Mouse (Mus musculus) cerebellum, adult 2 months (tissue): ENCODE data around the gene Chad. TPM values are rescaled to one million over a fixed set of nuclear protein-coding genes. Genes with fewer than 3 reads are reported as not detected.

Experiments
- DNase-seq, 2 experiments: peaks; one replicate each; pipeline ENCODE4 v3.0.0; 2021
- H3K27ac ChIP-seq: fragments of 200-500 bp; 2 replicates; pipeline ENCODE4 v1.5.1; 2012; ENCODE audit warnings: low read length, control low read depth, inconsistent platforms; ENCODE audit not compliant: insufficient read depth
- H3K27me3 ChIP-seq: fragments of 200-500 bp; 2 replicates; pipeline ENCODE4 v1.6.1; 2012; ENCODE audit warnings: inconsistent platforms, mild to moderate bottlenecking, low read length, moderate library complexity; ENCODE audit not compliant: control insufficient read depth, insufficient read depth
- H3K4me1 ChIP-seq: fragments of 200-500 bp; 2 replicates; pipeline ENCODE4 v1.6.1; 2011; ENCODE audit warnings: low read length; ENCODE audit not compliant: control insufficient read depth, insufficient read depth
- H3K4me3 ChIP-seq: fragments of 200-500 bp; replicated peaks from 2 replicates; pipeline ENCODE3; 2011; ENCODE audit warnings: mild to moderate bottlenecking, low read depth, low read length, control low read depth; ENCODE audit not compliant: insufficient read depth
- CTCF ChIP-seq: fragments of 200-500 bp; IDR thresholded peaks from 2 replicates; pipeline ENCODE4 v1.5.1; 2011; ENCODE audit warnings: low read depth, mild to moderate bottlenecking, control low read depth, low read length, moderate library complexity, borderline replicate concordance; ENCODE audit not compliant: insufficient read depth
- POLR2A ChIP-seq: fragments of 200-500 bp; IDR thresholded peaks from 2 replicates; pipeline ENCODE4 v1.6.1; 2011; ENCODE audit warnings: low read length, control low read depth, borderline replicate concordance; ENCODE audit not compliant: insufficient read depth
- whole genome bisulfite sequencing: fragments of 180-500 bp; shearing (Covaris S2); methylation state at CpG from one replicate; pipeline ENCODE4 v1.1.7; 2018; 5-methylcytosine and 5-hydroxymethylcytosine counted together
- polyA plus RNA-seq: library from polyadenylated mRNA; depleted of rRNA; stranded (reverse); fragments of >200 nt; gene quantifications from 2 replicates; pipeline ENCODE4 v1.2.3, GENCODE M21; 2012; rRNA removed

The Chad gene
- polyA plus RNA-seq, 1 experiment = 1.1 TPM

GRCm38 (mm10) chr11:94610744-94611740 is 46.2 kb downstream of the Chad start:
- Histone ChIP-seq H3K4me1 (no peaks in the 10 kb centered on the region), H3K27ac (no peak overlapping the region), H3K4me3 (no peak overlapping the region), H3K27me3 (no peaks in the 10 kb centered on the region)
- WGBS = 56% methylated on average over 4 of the region's 4 CpGs
- no peak for DNase-seq
- TF ChIP-seq CTCF = no peak
- no peak for TF ChIP-seq POLR2A

DNA sequence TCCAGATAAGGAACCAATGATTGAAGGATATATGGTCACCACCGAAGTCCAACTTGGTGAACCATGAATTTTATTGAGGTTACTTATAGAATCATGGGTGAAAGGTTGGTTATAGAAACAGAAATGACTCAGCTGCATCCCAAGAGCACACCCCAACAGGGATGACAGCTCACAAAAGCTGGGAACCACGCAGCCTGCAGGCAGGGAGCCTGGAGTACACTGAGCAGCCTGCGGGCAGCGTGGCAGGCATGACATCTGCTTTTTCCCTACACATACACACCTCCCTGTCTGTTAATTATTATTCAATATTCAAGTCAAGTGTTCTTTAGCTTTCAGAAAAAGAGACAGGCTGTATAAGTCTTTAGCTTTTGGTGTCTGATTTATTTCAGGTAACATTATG is 49.8 kb downstream of the Chad start:
- no peaks in the 10 kb centered on the region for H3K27me3 ChIP-seq
- H3K4me1 ChIP-seq = no peaks in the 10 kb centered on the region
- H3K27ac ChIP-seq = no peak overlapping the region
- DNase-seq = no peak
- no peak overlapping the region for H3K4me3 ChIP-seq
- 51% methylated on average over 4 of the region's 4 CpGs for WGBS
- TF ChIP-seq POLR2A = no peak
- no peak for TF ChIP-seq CTCF

- Histone ChIP-seq H3K27ac (no peak overlapping the region), H3K4me3 (no peak overlapping the region), H3K4me1 (no peaks in the 10 kb centered on the region), H3K27me3 (no peaks in the 10 kb centered on the region)
- DNase-seq = no peak
- no peak for TF ChIP-seq POLR2A
- TF ChIP-seq CTCF = no peak
- WGBS = 9% methylated on average over 4 of the region's 4 CpGs
These were observed 50.6 kb downstream of the Chad start for GRCm38 (mm10) chr11:94615494-94615893.

DNA sequence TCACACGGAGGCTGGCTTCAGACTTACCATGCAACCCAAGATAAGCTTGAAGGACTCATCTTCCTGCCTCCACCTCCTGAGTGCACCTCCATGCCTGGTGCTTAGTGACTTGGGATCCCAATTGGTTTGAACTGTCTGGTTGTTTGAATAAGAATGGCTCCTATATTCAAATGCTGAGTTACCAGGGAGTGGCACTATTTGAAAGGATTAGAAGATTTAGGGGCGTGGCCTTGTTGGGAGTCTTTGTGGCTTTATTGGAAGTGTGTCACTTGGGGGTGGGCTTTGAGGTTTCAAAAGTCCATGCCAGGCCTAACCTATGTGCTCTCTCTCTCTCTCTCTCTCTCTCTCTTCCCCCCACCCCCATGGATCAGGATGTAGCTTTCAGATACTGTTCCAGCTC is 52.8 kb downstream of the Chad start:
- no peaks in the 10 kb centered on the region for H3K4me1 ChIP-seq
- H3K27me3 ChIP-seq = no peaks in the 10 kb centered on the region
- WGBS = 94% methylated on average over 2 of the region's 2 CpGs
- no peak overlapping the region for H3K27ac ChIP-seq
- DNase-seq = no peak
- TF ChIP-seq CTCF = no peak
- TF ChIP-seq POLR2A = no peak
- no peak overlapping the region for H3K4me3 ChIP-seq

Other genes with a start within 250 kb of the Chad start
- gene Luc7l3, start 243.1 kb upstream of the Chad start, polyA plus RNA-seq = 154 and 156 TPM in 2 replicates
- 226 and 243 TPM in 2 replicates for gene Ankrd40, start 237.0 kb upstream of the Chad start, polyA plus RNA-seq
- gene Abcc3, start 172.1 kb upstream of the Chad start, polyA plus RNA-seq = 0.64 and 0.71 TPM in 2 replicates
- gene Cacna1g, start 90.8 kb upstream of the Chad start, polyA plus RNA-seq = 199 and 248 TPM in 2 replicates
- 1.5 and 1.9 TPM in 2 replicates for gene Spata20, start 78.9 kb upstream of the Chad start, polyA plus RNA-seq
- gene Epn3, start 65.1 kb upstream of the Chad start, polyA plus RNA-seq = 31.1 and 35.9 TPM in 2 replicates
- gene Mycbpap, start 43.3 kb upstream of the Chad start, polyA plus RNA-seq = 3.6 and 4.9 TPM in 2 replicates
- 19.7 and 20.8 TPM in 2 replicates for gene Rsad1, start 15.8 kb upstream of the Chad start, polyA plus RNA-seq
- 13.1 and 15.2 TPM in 2 replicates for gene Acsf2, start 36.8 kb downstream of the Chad start, polyA plus RNA-seq
- 71.9 and 72.1 TPM in 2 replicates for gene Lrrc59, start 64.7 kb downstream of the Chad start, polyA plus RNA-seq
- 129 and 136 TPM in 2 replicates for gene Mrpl27, start 88.7 kb downstream of the Chad start, polyA plus RNA-seq
- 0.21 and 0.30 TPM in 2 replicates for gene Eme1, start 88.9 kb downstream of the Chad start, polyA plus RNA-seq
- gene Xylt2, start 112.5 kb downstream of the Chad start, polyA plus RNA-seq = 30.5 and 30.7 TPM in 2 replicates
- not detected in 2 replicates for gene Gm11541, start 139.5 kb downstream of the Chad start, polyA plus RNA-seq
- 0.33 and 0.48 TPM in 2 replicates for gene Cdc34b, start 176.7 kb downstream of the Chad start, polyA plus RNA-seq
- not detected in 2 replicates for gene Tmem92, start 217.7 kb downstream of the Chad start, polyA plus RNA-seq